Mouse (Mus musculus): ENCODE measurements around the gene Vopp1.

- no peak for TF ChIP-seq EP300 (optimal IDR thresholded peaks at IDR 0.05)
- TF ChIP-seq CTCF (IDR thresholded peaks at IDR 0.05; ENCODE audit: low read depth): no peak
Observed at GRCm38 (mm10) chr6:57706721-57707120, 118.2 kb downstream of the Vopp1 start.
